Mouse (Mus musculus): ENCODE measurements at regions not wholly inside any gene's neighbourhood (a gene's known extent, or its start where the extent isn't known, plus 50 kb on each side); places are given as distances from the start of the nearest gene placed in this dataset.

DNA sequence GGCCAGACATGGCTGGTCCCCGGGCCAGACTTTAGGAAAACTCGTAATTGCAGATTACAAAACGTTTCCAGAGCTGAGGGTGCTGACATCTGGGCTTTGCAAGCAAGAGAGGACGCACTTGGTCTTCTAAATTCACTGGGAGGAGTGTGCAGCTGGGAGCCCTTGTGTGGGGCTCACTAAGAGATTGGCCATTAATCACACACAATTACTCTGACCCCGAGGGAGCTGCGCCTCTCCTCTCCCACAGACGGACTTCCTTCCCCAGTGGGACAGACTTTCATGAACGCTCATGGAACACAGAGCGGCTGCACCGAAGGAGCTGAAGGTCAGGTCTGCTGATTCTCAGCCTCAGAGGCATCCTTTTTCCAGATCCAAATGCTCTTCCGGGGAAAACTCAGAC is 407.2 kb downstream of the Med13l start:
- no peak for TF ChIP-seq USF1 (IDR thresholded peaks at IDR 0.05; ENCODE audit: low read depth)
- TF ChIP-seq CTCF (IDR thresholded peaks at IDR 0.05; ENCODE audit: control insufficient read depth, insufficient read depth, insufficient read length), result no peak
- TF ChIP-seq MYOD1 (IDR thresholded peaks at IDR 0.05; ENCODE audit: control insufficient read depth, insufficient read length, low read depth), result no peak
- TF ChIP-seq MAX (IDR thresholded peaks at IDR 0.05), result no peak
- TF ChIP-seq CEBPB (IDR thresholded peaks at IDR 0.05; ENCODE audit: low read depth), result no peak
